Comparison of ENCODE assay signal across 30 mouse cellular contexts in the genomic region with DNA sequence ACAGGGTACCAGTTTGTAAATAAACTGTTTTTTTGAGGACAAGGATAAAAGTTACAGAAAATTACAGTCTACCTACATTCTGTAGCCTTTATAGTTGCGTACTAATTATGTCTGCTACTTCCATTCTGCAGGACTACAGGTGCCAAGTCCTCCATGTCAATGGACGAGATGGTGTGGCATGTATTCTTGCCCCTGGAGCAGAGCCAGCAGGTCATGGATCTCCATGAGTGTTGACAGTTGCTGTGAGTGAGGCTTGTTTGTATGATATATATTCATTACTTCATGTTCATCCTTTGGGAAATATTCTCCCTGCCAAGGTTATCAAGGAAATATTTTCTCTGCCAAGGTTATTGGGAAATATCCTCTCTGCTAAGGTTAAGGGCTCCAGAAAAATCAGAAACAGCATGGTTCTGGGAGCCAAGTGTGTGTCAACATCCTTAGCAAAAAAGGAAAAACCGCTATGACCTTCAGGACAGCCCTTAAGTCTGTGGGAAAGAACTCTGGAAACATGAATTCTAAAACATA. TPM values are rescaled to one million over a fixed set of nuclear protein-coding genes. Genes with fewer than 3 reads are reported as not detected.
DNase-seq lines count a peak whose midpoint lies in the region; ATAC-seq lines count a peak whose summit lies in the region.
"Had no signal": no experiment of that assay in that cellular context is flagged by ENCODE, and none has a peak within 500 bp of the region (broad histone marks: within the 10 kb centered on the region; RNA-seq: fewer than 3 reads in every experiment).

No protein-coding gene starts in this region.

- H3K36me3 ChIP-seq in midbrain, embryonic 15.5 days (replicated peaks), result no peaks in the 10 kb centered on the region
- H3K36me3 ChIP-seq: embryonic facial prominence, embryonic 15.5 days; forebrain, embryonic 10.5 days; lung, embryonic 15.5 days; neural tube, embryonic 15.5 days; stomach, embryonic 15.5 days had no signal

- DNase-seq in heart, adult 8-10 months (ENCODE audit: low spot score), result peak; percentile 33
- no peak for DNase-seq in heart, adult 11 months
- DNase-seq in kidney, postnatal 25 days, result peak; percentile 2 to 37
- no peak for DNase-seq in kidney, adult 9 months
- peak; percentile 72 for DNase-seq in adrenal gland, postnatal 10 days
- peak; percentile 49 for DNase-seq in lung, postnatal 25 days (ENCODE audit: low spot score)
- DNase-seq: cerebellum, adult 11 months; cerebellum, postnatal 36 days; right cerebral cortex, postnatal 25 days; thymus, adult 2 months had no signal

- ATAC-seq in midbrain, embryonic 15.5 days (replicated peaks), result no peak
- ATAC-seq: midbrain, embryonic 16.5 days had no signal

- WGBS in midbrain, embryonic 15.5 days, result 83% methylated on average over 3 of the region's 3 CpGs

- H3K4me1 ChIP-seq in midbrain, embryonic 15.5 days, result no peaks in the 10 kb centered on the region
- H3K4me1 ChIP-seq: embryonic facial prominence, embryonic 15.5 days; forebrain, embryonic 10.5 days; lung, embryonic 15.5 days; neural tube, embryonic 15.5 days; stomach, embryonic 15.5 days had no signal

- H3K27me3 ChIP-seq in midbrain, embryonic 15.5 days (replicated peaks), result no peaks in the 10 kb centered on the region
- H3K27me3 ChIP-seq: CH12.LX; embryonic facial prominence, embryonic 15.5 days; lung, embryonic 15.5 days; neural tube, embryonic 15.5 days; stomach, embryonic 15.5 days had no signal

- H3K4me3 ChIP-seq in midbrain, embryonic 15.5 days, result no peak overlapping the region
- H3K4me3 ChIP-seq: embryonic facial prominence, embryonic 15.5 days; forebrain, embryonic 10.5 days; lung, embryonic 15.5 days; neural tube, embryonic 15.5 days; stomach, embryonic 15.5 days had no signal

- no peak overlapping the region for H3K9ac ChIP-seq in midbrain, embryonic 15.5 days
- H3K9ac ChIP-seq: embryonic facial prominence, embryonic 15.5 days; hindbrain, embryonic 14.5 days; lung, embryonic 15.5 days; neural tube, embryonic 15.5 days; stomach, embryonic 15.5 days had no signal

- H3K4me2 ChIP-seq in midbrain, embryonic 15.5 days, result no peak overlapping the region
- H3K4me2 ChIP-seq: embryonic facial prominence, embryonic 15.5 days; hindbrain, embryonic 14.5 days; liver, embryonic 11.5 days; lung, embryonic 15.5 days; neural tube, embryonic 15.5 days; stomach, embryonic 15.5 days had no signal

- no peak overlapping the region for H3K27ac ChIP-seq in midbrain, embryonic 15.5 days
- H3K27ac ChIP-seq: embryonic facial prominence, embryonic 15.5 days; forebrain, embryonic 10.5 days; hindbrain, embryonic 14.5 days; kidney, postnatal 0 days; lung, embryonic 15.5 days; neural tube, embryonic 15.5 days; stomach, embryonic 15.5 days had no signal

- H3K9me3 ChIP-seq in midbrain, embryonic 15.5 days, result no peaks in the 10 kb centered on the region
- H3K9me3 ChIP-seq: embryonic facial prominence, embryonic 15.5 days; lung, embryonic 15.5 days; neural tube, embryonic 15.5 days; stomach, embryonic 15.5 days had no signal

RNA-seq across cellular contexts. Expression of a gene that starts 23.4 kb away (rescaled TPM):
- not detected for total RNA-seq in heart, adult 8-10 months (2022)
- not detected for total RNA-seq in adrenal gland, postnatal 10 days (2021)
- not detected in 2 replicates for polyA plus RNA-seq in midbrain, embryonic 15.5 days (2015; fragmentation: Nextera tagmentation; extraction: Ambion mirVana)
- total RNA-seq: CH12.LX; gastrocnemius, adult 18-20 months; gastrocnemius, postnatal 4 days; layer of hippocampus, adult 8-10 months; left cerebral cortex, postnatal 25 days; megakaryocyte-erythroid progenitor cell, adult 5-6 weeks; MEL had no signal
- polyA plus RNA-seq: embryonic facial prominence, embryonic 15.5 days; forebrain, embryonic 10.5 days; heart, embryonic 16.5 days; hindbrain, embryonic 14.5 days; intestine, embryonic 14.5 days; kidney, postnatal 0 days; liver, embryonic 11.5 days; lung, embryonic 15.5 days; midbrain, embryonic 16.5 days; neural tube, embryonic 15.5 days; stomach, embryonic 15.5 days; thymus, adult 2 months; urinary bladder, adult 2 months had no signal

RNA-seq across cellular contexts. Expression of a gene that starts 30.6 kb away (rescaled TPM):
- total RNA-seq in heart, adult 8-10 months (2022), result not detected
- not detected for total RNA-seq in adrenal gland, postnatal 10 days (2021)
- polyA plus RNA-seq in midbrain, embryonic 15.5 days (2015; fragmentation: Nextera tagmentation; extraction: Ambion mirVana), result not detected in 2 replicates
- total RNA-seq: CH12.LX; gastrocnemius, adult 18-20 months; gastrocnemius, postnatal 4 days; layer of hippocampus, adult 8-10 months; left cerebral cortex, postnatal 25 days; megakaryocyte-erythroid progenitor cell, adult 5-6 weeks; MEL had no signal
- polyA plus RNA-seq: forebrain, embryonic 10.5 days; heart, embryonic 16.5 days; hindbrain, embryonic 14.5 days; intestine, embryonic 14.5 days; kidney, postnatal 0 days; liver, embryonic 11.5 days; lung, embryonic 15.5 days; midbrain, embryonic 16.5 days; neural tube, embryonic 15.5 days; stomach, embryonic 15.5 days; thymus, adult 2 months; urinary bladder, adult 2 months had no signal

RNA-seq across cellular contexts. Expression of a gene that starts 52.0 kb away (rescaled TPM):
- total RNA-seq in heart, adult 8-10 months (2022), result not detected
- total RNA-seq in adrenal gland, postnatal 10 days (2021), result under 1 TPM; 0.15 to 0.24 TPM
- polyA plus RNA-seq in midbrain, embryonic 15.5 days (2015; fragmentation: Nextera tagmentation; extraction: Ambion mirVana), result 0.19 and 0.32 TPM in 2 replicates
- total RNA-seq: CH12.LX; gastrocnemius, adult 18-20 months; megakaryocyte-erythroid progenitor cell, adult 5-6 weeks; MEL had no signal
- polyA plus RNA-seq: forebrain, embryonic 10.5 days; intestine, embryonic 14.5 days; kidney, postnatal 0 days; liver, embryonic 11.5 days had no signal

RNA-seq across cellular contexts. Expression of a gene that starts 52.2 kb away (rescaled TPM):
- total RNA-seq in heart, adult 8-10 months (2022), result not detected
- total RNA-seq in adrenal gland, postnatal 10 days (2021), result not detected
- polyA plus RNA-seq in midbrain, embryonic 15.5 days (2015; fragmentation: Nextera tagmentation; extraction: Ambion mirVana), result not detected in 2 replicates
- total RNA-seq: CH12.LX; gastrocnemius, adult 18-20 months; gastrocnemius, postnatal 4 days; layer of hippocampus, adult 8-10 months; left cerebral cortex, postnatal 25 days; megakaryocyte-erythroid progenitor cell, adult 5-6 weeks; MEL had no signal
- polyA plus RNA-seq: embryonic facial prominence, embryonic 15.5 days; forebrain, embryonic 10.5 days; heart, embryonic 16.5 days; hindbrain, embryonic 14.5 days; intestine, embryonic 14.5 days; kidney, postnatal 0 days; liver, embryonic 11.5 days; lung, embryonic 15.5 days; midbrain, embryonic 16.5 days; neural tube, embryonic 15.5 days; stomach, embryonic 15.5 days; thymus, adult 2 months; urinary bladder, adult 2 months had no signal

RNA-seq across cellular contexts. Expression of a gene that starts 57.6 kb away (rescaled TPM):
- not detected for total RNA-seq in heart, adult 8-10 months (2022)
- not detected for total RNA-seq in adrenal gland, postnatal 10 days (2021)
- polyA plus RNA-seq in midbrain, embryonic 15.5 days (2015; fragmentation: Nextera tagmentation; extraction: Ambion mirVana), result not detected in 2 replicates
- total RNA-seq: CH12.LX; gastrocnemius, adult 18-20 months; gastrocnemius, postnatal 4 days; layer of hippocampus, adult 8-10 months; left cerebral cortex, postnatal 25 days; megakaryocyte-erythroid progenitor cell, adult 5-6 weeks; MEL had no signal
- polyA plus RNA-seq: forebrain, embryonic 10.5 days; heart, embryonic 16.5 days; hindbrain, embryonic 14.5 days; intestine, embryonic 14.5 days; kidney, postnatal 0 days; liver, embryonic 11.5 days; lung, embryonic 15.5 days; midbrain, embryonic 16.5 days; neural tube, embryonic 15.5 days; stomach, embryonic 15.5 days; thymus, adult 2 months; urinary bladder, adult 2 months had no signal

Comparison
In these comparisons a context has a peak if more than half of its experiments do, and no peak if none do; other contexts are left out.
1. DNase-seq: peak in heart, adult 8-10 months (single experiment), kidney, postnatal 25 days (2 of 2), adrenal gland, postnatal 10 days (single experiment) and lung, postnatal 25 days (single experiment); none in heart, adult 11 months (single experiment) and kidney, adult 9 months (single experiment).